Mouse (Mus musculus) kidney, postnatal 14 days (tissue): ENCODE data around the gene Gm21637.
"Not testable (repeated sequence)": the region's sequence is repeated elsewhere in the genome, so short reads cannot be mapped to it uniquely, and the experiment has no call there.

Source experiments
- DNase-seq: peaks from one replicate; pipeline ENCODE4 v3.0.0; 2022; ENCODE audit warnings: mixed read lengths

The Gm21637 gene

GRCm38 (mm10) chrX:31961744-31962143, at the start of gene Gm21637:
Gene Gm21637, plus strand, starts transcription at chrX:31962044.
- DNase-seq = not testable (repeated sequence)
